Mouse (Mus musculus): ENCODE measurements around the gene Sema4d. TPM values are rescaled to one million over a fixed set of nuclear protein-coding genes. Genes with fewer than 3 reads are reported as not detected.

The Sema4d gene
- polyA plus RNA-seq, 1 experiment from 2014 or later, result 7.1 TPM

DNA sequence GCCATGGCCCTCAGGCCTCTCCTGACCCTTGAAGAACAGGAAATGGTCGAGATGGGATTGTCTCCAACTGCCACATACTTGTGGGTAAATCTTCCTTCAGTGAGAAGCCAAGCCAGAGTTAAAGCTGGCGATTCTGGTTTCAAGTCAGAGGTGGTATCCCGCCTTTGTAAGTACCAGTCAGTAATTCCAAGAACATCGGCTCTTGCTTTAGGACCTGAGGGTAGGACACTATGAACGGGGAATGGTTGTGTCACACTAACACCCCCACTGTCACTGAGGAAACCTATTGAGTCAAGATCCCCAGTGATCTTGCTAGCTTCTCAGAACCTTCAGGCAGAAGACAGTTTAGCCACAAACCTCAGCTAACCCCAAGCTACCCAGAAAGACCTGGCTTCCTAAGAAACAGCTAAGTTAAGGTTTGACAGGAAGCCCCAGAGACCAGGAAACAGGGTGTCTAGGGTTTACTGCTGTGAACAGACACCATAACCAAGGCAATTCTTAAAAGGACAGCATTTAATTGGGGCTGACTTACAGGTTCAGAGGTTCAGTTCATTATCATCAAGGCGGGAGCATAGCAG lies 17.3 kb downstream of the Sema4d start:
- Histone ChIP-seq H3K4me3 (no peak overlapping the region), H3K4me2 (replicated peaks) (no peak overlapping the region), H3K9ac (no peak overlapping the region), H3K4me1 (peaks cover 8% of the 10 kb centered on the region; the same call in 1 of the 2 replicates), H3K27me3 (no peaks in the 10 kb centered on the region), H3K9me3 (no peaks in the 10 kb centered on the region), H3K27ac (no peak overlapping the region), H3K36me3 (no peaks in the 10 kb centered on the region)
- ATAC-seq (ENCODE audit: insufficient number of reproducible peaks, insufficient read depth, low FRiP score, low TSS enrichment), result no peak
- WGBS, result 84% methylated on average over 6 of the region's 6 CpGs

DNA sequence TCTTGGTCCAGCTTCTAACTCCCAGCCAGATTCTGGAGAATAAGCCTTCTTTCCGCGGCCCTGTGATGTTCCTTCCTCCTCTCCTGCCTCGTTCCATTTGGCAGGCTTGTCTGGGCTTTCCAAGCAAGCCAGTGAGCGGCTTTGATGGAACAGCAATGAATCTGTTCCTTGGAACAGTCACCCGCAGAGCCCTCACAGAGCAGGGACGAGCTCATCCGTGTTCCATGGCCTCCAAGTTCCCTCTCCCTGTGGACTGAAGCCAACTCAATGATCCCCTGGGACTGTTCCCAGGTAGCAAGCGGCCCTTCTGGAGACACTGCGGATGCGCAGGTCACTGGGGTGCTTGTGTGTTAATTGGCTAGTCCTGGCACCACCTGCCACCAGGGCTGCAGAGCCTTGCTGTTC lies 21.7 kb downstream of the Sema4d start:
- no peak for ATAC-seq (ENCODE audit: insufficient number of reproducible peaks, insufficient read depth, low FRiP score, low TSS enrichment)

DNA sequence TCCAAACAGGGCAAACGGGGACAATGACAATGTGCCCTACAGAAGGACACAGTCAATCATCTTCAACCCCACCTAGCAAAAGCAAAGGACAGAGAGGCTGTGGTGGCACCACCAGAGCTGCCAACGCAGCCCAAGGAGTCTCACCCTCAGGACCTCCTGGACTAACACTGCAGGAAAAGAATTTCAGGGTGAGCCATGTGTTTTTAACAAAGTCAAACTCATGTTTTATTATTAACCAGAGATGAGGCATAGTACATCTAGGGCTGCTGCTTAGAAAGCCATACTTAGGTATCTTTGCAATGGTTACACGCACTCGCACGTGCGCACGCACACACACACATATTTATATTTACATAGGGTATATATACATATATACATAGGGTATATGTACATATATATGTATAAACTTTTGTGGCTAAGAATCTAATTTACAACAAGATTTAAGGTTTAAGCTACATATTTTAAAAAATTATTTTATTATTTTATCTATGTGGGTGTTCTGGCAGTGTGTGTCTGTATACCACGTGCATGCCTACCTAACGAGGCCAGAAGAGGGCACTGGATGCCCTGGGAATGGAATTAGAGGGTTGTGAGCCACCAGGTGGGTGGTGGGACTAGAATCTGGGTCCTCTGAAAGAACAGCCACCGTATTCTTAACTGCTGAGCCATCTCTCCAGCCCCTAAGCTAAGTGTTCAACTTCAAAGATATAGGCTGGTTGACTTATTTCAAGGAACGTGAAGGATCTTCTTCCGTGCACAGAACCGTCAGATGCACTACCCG lies 22.7 kb downstream of the Sema4d start:
- Histone ChIP-seq H3K36me3 (no peaks in the 10 kb centered on the region), H3K9me3 (no peaks in the 10 kb centered on the region), H3K4me1 (peaks cover 2% of the 10 kb centered on the region; the same call in 1 of the 2 replicates), H3K4me3 (no peak overlapping the region), H3K27me3 (no peaks in the 10 kb centered on the region; the same call in 1 of the 2 replicates), H3K9ac (no peak overlapping the region), H3K27ac (no peak overlapping the region), H3K4me2 (replicated peaks) (no peak overlapping the region)
- 91% methylated on average over 14 of the region's 14 CpGs for WGBS
- ATAC-seq (ENCODE audit: insufficient number of reproducible peaks, insufficient read depth, low FRiP score, low TSS enrichment), result no peak

More for the DNA sequence above, 21.7 kb downstream of the Sema4d start:
- Histone ChIP-seq H3K4me3 (no peak overlapping the region), H3K4me2 (replicated peaks) (no peak overlapping the region), H3K27me3 (no peaks in the 10 kb centered on the region; the same call in 1 of the 2 replicates), H3K9me3 (no peaks in the 10 kb centered on the region), H3K27ac (no peak overlapping the region), H3K4me1 (peaks cover 4% of the 10 kb centered on the region; the same call in 1 of the 2 replicates), H3K9ac (no peak overlapping the region), H3K36me3 (no peaks in the 10 kb centered on the region)
- 83% methylated on average over 10 of the region's 10 CpGs for WGBS

DNA sequence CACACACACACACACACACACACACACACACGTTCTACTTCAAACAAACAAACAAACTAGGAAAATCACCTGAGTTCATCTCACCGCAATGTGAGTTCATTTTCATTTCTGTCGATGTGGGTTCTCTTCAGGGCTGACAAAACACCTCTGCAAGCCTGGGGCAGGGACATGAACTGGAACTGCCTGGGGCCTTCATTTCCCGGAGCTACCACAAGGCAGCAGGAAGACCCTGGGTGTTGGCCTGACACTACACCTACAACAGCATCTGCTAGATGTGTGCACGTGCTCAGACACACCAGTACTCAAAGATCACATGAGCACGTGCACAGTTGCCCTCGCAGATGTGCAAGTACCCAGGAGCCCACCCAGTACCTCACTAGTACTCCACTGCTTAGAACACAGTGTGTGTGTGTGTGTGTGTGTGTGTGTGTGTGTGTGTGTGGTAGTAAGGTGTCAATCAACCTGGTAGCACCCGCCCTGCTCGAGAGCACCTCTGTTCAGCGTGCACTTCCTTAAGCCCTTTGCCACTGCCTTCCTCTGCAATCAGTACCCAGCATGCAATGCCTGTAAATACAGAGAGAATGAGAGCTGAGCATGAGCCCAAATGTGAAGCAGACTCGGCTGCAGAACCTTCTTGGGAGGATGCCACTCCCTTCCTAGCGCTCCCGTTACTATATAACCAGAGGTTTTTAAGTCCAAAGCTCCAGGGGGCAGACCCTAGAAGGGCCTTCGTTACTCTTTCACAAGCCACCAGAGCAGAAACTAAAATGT lies 25.4 kb downstream of the Sema4d start:
- no peaks in the 10 kb centered on the region for H3K36me3 ChIP-seq
- no peak overlapping the region for H3K4me2 ChIP-seq (replicated peaks)
- peaks cover 2% of the 10 kb centered on the region; the same call in 1 of the 2 replicates for H3K4me1 ChIP-seq
- no peaks in the 10 kb centered on the region for H3K9me3 ChIP-seq
- 79% methylated on average over 14 of the region's 14 CpGs for WGBS
- H3K4me3 ChIP-seq, result no peak overlapping the region
- H3K9ac ChIP-seq, result no peak overlapping the region
- H3K27me3 ChIP-seq, result no peaks in the 10 kb centered on the region; the same call in 1 of the 2 replicates
- no peak for ATAC-seq (ENCODE audit: insufficient number of reproducible peaks, insufficient read depth, low FRiP score, low TSS enrichment)
- no peak overlapping the region for H3K27ac ChIP-seq

DNA sequence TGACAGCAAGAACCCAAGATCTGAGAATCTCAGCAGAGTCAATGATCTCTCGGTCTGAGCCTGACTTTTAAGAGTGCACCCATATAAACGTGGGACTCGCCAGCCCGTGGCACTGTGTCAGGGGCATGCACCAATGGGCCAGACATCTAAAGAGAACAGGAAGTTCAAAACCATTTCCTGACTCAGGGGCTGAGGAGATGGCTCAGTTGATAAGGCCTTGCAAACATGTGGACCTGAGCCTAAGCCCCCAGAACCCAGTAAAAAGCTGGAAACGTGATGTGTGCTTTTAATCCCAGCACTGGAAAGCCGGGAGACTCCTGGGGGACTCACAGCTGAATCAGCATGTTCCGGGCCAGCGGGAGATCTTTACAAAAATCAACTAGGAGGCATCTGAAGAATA lies 26.0 kb downstream of the Sema4d start:
- H3K4me3 ChIP-seq, result no peak overlapping the region
- H3K27ac ChIP-seq, result no peak overlapping the region
- no peaks in the 10 kb centered on the region for H3K9me3 ChIP-seq
- 56% methylated on average over 8 of the region's 8 CpGs for WGBS
- no peak for ATAC-seq (ENCODE audit: insufficient number of reproducible peaks, insufficient read depth, low FRiP score, low TSS enrichment)
- H3K27me3 ChIP-seq, result no peaks in the 10 kb centered on the region; the same call in 1 of the 2 replicates
- no peak overlapping the region for H3K9ac ChIP-seq
- no peak overlapping the region for H3K4me2 ChIP-seq (replicated peaks)
- H3K36me3 ChIP-seq, result no peaks in the 10 kb centered on the region
- peaks cover 2% of the 10 kb centered on the region; the same call in 1 of the 2 replicates for H3K4me1 ChIP-seq

DNA sequence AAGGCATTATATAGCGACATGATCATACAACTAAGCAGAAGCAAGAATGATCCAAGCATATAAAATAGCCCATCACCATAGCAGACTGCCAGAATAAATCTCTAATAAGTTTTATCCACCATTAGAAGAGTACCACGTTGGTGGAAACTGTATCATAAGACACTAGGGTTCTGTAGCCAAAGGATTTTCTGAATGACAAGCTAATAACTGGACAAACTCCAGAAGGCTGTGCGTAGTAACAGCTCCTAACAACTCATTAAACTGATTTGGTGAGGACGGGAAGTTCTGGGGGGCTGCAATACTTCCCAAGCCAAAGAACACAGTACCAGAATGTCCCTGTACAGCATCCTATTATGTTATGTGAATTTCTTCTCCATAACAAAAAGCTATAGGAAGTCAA lies 26.8 kb downstream of the Sema4d start:
- WGBS, result 82% methylated on average over 4 of the region's 4 CpGs
- no peak for ATAC-seq (ENCODE audit: insufficient number of reproducible peaks, insufficient read depth, low FRiP score, low TSS enrichment)
- no peak overlapping the region for H3K27ac ChIP-seq
- no peak overlapping the region for H3K9ac ChIP-seq
- H3K9me3 ChIP-seq, result no peaks in the 10 kb centered on the region
- H3K4me3 ChIP-seq, result no peak overlapping the region
- no peaks in the 10 kb centered on the region for H3K36me3 ChIP-seq
- no peaks in the 10 kb centered on the region; the same call in 1 of the 2 replicates for H3K27me3 ChIP-seq
- H3K4me2 ChIP-seq (replicated peaks), result no peak overlapping the region
- H3K4me1 ChIP-seq, result peaks cover 2% of the 10 kb centered on the region; the same call in 1 of the 2 replicates

DNA sequence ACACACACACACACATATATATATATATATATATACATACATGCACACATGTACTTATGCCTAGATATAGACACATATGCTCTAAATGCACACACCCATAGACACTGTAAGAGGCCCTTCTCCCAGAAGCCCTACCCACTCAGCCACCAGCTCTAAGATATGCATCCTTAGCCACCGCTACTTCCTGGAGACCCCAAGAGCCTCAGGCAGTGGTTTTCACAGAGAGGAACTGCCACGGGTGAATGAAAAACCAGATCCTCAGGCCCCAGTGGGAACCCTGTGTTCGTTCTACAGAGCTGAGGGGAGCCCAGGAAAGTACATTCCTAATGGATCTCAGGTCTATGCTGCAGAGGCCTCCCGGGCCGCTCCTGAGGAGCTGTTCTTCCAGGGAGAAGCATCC lies 28.2 kb downstream of the Sema4d start:
- no peak overlapping the region for H3K27ac ChIP-seq
- H3K9ac ChIP-seq, result no peak overlapping the region
- peaks cover 9% of the 10 kb centered on the region; the same call in 1 of the 2 replicates for H3K4me1 ChIP-seq
- ATAC-seq (ENCODE audit: insufficient number of reproducible peaks, insufficient read depth, low FRiP score, low TSS enrichment), result no peak
- H3K36me3 ChIP-seq, result no peaks in the 10 kb centered on the region
- H3K27me3 ChIP-seq, result no peaks in the 10 kb centered on the region; the same call in 1 of the 2 replicates
- H3K4me2 ChIP-seq (replicated peaks), result no peak overlapping the region
- no peaks in the 10 kb centered on the region for H3K9me3 ChIP-seq
- no peak overlapping the region for H3K4me3 ChIP-seq
- WGBS, result 67% methylated on average over 5 of the region's 5 CpGs

DNA sequence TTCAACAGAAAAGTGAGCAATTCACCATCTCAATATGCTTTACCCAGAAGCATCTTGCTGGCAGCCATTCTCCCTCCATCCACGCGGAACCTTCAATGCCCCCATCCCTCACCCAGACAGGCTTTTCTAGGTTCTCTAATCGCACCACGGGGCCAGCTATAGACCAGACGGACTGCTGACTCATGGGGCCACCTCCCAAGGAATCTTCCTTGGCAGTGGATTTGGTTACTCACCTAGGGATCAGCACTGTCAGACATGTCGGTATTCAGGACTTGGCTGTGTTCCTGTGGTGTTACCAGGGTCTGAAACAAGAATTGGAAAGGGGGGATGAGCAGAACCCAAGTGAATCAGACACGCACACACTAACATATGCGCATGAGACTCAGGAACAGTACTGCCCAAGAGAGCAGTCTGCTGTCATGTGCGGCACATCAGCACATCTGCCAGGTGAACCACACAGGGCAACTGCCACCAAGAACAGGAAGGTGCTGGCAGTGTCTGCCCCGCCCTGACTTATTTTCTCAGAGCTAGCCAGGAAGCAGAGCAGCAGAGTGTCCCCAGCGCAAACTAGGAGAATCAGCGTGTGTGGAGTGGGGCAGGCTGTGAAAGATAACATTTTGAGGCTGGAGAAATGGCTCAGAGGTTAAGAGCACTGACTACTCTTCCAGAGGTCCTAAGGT lies 30.4 kb downstream of the Sema4d start:
- 84% methylated on average over 12 of the region's 12 CpGs for WGBS
- peaks cover 9% of the 10 kb centered on the region; the same call in 1 of the 2 replicates for H3K4me1 ChIP-seq
- no peak overlapping the region for H3K27ac ChIP-seq
- H3K4me3 ChIP-seq, result no peak overlapping the region
- H3K36me3 ChIP-seq, result no peaks in the 10 kb centered on the region
- H3K9ac ChIP-seq, result no peak overlapping the region
- H3K9me3 ChIP-seq, result no peaks in the 10 kb centered on the region
- no peak overlapping the region for H3K4me2 ChIP-seq (replicated peaks)
- no peak for ATAC-seq (ENCODE audit: insufficient number of reproducible peaks, insufficient read depth, low FRiP score, low TSS enrichment)
- H3K27me3 ChIP-seq, result no peaks in the 10 kb centered on the region

DNA sequence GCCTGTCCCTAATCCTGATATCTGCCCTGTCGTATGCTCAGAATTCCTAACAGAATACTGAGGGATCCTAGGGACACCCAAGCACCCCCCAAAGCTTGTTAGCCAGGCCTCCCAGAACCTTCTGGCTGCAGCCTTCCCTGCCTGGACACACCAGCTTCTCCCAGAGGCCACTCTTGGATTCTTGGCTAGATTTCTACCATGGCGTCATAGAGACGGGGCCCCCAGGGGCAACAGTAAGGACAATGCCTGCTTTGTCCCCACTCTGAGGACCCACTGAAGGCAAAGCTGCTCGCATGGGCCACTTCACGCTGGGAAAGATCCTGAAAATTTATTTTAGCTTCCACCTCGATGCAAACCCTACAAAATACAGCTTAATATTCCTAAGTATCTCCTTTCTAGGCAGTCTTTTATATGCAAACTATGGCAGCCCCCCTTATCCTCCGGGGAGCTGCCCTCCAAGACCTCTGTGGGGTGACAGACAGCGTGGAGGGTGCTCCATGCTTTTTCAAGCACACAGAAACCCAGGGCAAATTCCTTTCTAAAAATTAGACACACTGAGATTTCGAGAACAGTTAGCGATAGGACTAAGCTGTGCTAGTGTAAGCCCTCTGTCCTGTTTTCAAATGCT lies 32.2 kb downstream of the Sema4d start:
- H3K27ac ChIP-seq, result peak overlapping the region; percentile 61; the same call in 1 of the 2 replicates
- H3K9me3 ChIP-seq, result no peaks in the 10 kb centered on the region
- H3K27me3 ChIP-seq, result no peaks in the 10 kb centered on the region
- peaks cover 11% of the 10 kb centered on the region; the same call in 1 of the 2 replicates for H3K4me1 ChIP-seq
- no peak overlapping the region for H3K9ac ChIP-seq
- 41% methylated on average over 10 of the region's 10 CpGs for WGBS
- no peaks in the 10 kb centered on the region for H3K36me3 ChIP-seq
- H3K4me2 ChIP-seq (replicated peaks), result no peak overlapping the region
- ATAC-seq (ENCODE audit: insufficient number of reproducible peaks, insufficient read depth, low FRiP score, low TSS enrichment), result no peak
- no peak overlapping the region for H3K4me3 ChIP-seq

DNA sequence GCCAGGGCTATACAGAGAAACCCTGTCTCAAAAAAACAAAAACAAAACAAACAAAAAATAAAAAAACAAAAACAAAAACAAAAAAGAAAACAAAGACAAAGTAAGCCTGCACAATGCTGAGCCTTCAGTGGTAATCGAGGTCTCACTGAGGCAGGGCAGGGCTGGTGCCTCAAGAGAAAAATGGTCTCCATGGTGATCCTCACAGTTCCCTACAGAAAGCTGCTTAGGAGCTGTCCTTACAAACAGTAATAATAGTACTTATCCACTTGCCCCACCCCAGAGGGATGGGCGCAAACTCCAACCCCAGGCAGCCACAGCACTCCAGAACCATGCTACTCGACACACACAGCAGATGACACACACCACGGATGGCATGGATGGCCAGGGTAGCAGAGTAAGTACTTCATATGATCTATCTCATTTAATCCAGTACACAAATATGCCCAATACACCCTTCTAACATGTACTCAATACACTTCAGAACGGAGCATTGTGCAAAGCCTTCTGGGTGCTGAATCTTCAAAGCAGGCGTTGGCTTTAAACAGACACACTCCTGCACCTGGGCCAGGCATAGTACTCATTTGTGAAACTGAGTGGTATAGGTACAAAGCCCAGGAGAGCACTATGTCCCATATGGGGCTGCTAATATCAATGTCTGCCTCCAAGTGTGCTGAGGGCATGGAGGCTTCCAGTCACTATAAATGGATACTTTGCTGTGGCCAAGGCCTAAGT lies 34.1 kb downstream of the Sema4d start:
- H3K9ac ChIP-seq, result no peak overlapping the region
- peaks cover 20% of the 10 kb centered on the region for H3K4me1 ChIP-seq
- H3K36me3 ChIP-seq, result no peaks in the 10 kb centered on the region
- no peak for ATAC-seq (ENCODE audit: insufficient number of reproducible peaks, insufficient read depth, low FRiP score, low TSS enrichment)
- no peaks in the 10 kb centered on the region for H3K9me3 ChIP-seq
- H3K27ac ChIP-seq, result no peak overlapping the region
- H3K4me3 ChIP-seq, result no peak overlapping the region
- no peak overlapping the region for H3K4me2 ChIP-seq (replicated peaks)
- H3K27me3 ChIP-seq, result no peaks in the 10 kb centered on the region
- 92% methylated on average over 6 of the region's 6 CpGs for WGBS

All from embryonic facial prominence, embryonic 12.5 days (tissue).